Mouse (Mus musculus) limb, embryonic 15.5 days (tissue): ENCODE results near the gene Cbx1. TPM values are rescaled to one million over a fixed set of nuclear protein-coding genes. Genes with fewer than 3 reads are reported as not detected.
"Not testable (repeated sequence)": the region's sequence is repeated elsewhere in the genome, so short reads cannot be mapped to it uniquely, and the experiment has no call there.

Source experiments
- ATAC-seq: fragments of 200-750 bp; cut with Nextera tagmentation; 2 replicates; pipeline ENCODE4 v1.8.0; 2017; ENCODE audit warnings: low read depth, moderate TSS enrichment; ENCODE audit not compliant: insufficient number of reproducible peaks, low FRiP score, low TSS enrichment
- H3K27ac ChIP-seq: fragments of 300-500 bp; sonication (generic); 2 replicates; pipeline ENCODE4 v1.5.1; 2015; ENCODE audit warnings: moderate library complexity, mild to moderate bottlenecking, inconsistent platforms
- H3K27me3 ChIP-seq: fragments of 300-500 bp; sonication (generic); 2 replicates; pipeline ENCODE4 v1.6.1; 2015; ENCODE audit warnings: inconsistent platforms
- H3K36me3 ChIP-seq: fragments of 300-500 bp; sonication (generic); 2 replicates; pipeline ENCODE4 v1.6.1; 2015; ENCODE audit warnings: inconsistent platforms
- H3K4me1 ChIP-seq: fragments of 300-500 bp; sonication (generic); 2 replicates; pipeline ENCODE4 v1.6.1; 2015; ENCODE audit warnings: inconsistent platforms
- H3K4me2 ChIP-seq: fragments of 300-500 bp; sonication (generic); 2 replicates; pipeline ENCODE4 v1.6.1; 2015; ENCODE audit warnings: mild to moderate bottlenecking, inconsistent platforms
- H3K4me3 ChIP-seq: fragments of 300-500 bp; sonication (generic); 2 replicates; pipeline ENCODE4 v1.5.1; 2015; ENCODE audit warnings: mild to moderate bottlenecking, inconsistent platforms
- H3K9ac ChIP-seq: fragments of 300-500 bp; sonication (generic); 2 replicates; pipeline ENCODE4 v1.6.1; 2015; ENCODE audit warnings: inconsistent platforms
- H3K9me3 ChIP-seq: fragments of 300-500 bp; sonication (generic); 2 replicates; pipeline ENCODE4 v1.6.1; 2016; ENCODE audit warnings: inconsistent platforms
- WGBS: fragments of 180-500 bp; shearing (Covaris S2); methylation state at CpG from one replicate; pipeline ENCODE4 v1.1.7; 2015; 5-methylcytosine and 5-hydroxymethylcytosine counted together
- polyA plus RNA-seq: library from polyadenylated mRNA; unstranded; fragments of >200 nt; fragmentation: Nextera tagmentation; extraction: Ambion mirVana; gene quantifications from 2 replicates; pipeline ENCODE4 v1.2.1, GENCODE M21; 2015

Cbx1 gene
- polyA plus RNA-seq, 1 experiment from 2014 or later = 101 TPM

DNA sequence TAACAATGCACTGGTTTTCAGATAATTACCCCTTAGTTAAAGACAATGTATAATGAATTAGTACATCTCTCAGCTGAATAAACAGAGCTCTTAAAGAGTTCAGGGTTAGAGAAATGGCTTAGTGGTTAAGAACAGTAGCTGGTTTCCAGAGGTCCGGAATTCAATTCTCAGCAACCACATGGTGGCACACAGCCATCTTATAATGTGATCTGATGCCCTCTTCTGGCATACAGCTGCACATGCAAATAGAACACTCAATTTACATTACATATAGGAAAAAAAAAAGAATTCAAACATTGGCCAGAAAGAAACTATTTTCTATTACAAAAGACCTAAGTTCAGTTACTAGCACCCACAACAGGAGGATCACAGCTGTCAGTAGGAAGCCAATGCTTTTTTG is 7.7 kb downstream of the Cbx1 start:
- Histone ChIP-seq H3K27me3 (no peaks in the 10 kb centered on the region), H3K4me2 (no peak overlapping the region), H3K4me1 (0 out of 2 replicates have a peak, but pooled peaks cover 3% of the 10 kb centered on the region), H3K4me3 (no peak overlapping the region), H3K9me3 (no peaks in the 10 kb centered on the region), H3K9ac (no peak overlapping the region), H3K27ac (no peak overlapping the region), H3K36me3 (peaks cover 34% of the 10 kb centered on the region; the same call in 1 of the 2 replicates)
- ATAC-seq = no peak
- 48% methylated on average over 1 of the region's 1 CpGs for WGBS

DNA sequence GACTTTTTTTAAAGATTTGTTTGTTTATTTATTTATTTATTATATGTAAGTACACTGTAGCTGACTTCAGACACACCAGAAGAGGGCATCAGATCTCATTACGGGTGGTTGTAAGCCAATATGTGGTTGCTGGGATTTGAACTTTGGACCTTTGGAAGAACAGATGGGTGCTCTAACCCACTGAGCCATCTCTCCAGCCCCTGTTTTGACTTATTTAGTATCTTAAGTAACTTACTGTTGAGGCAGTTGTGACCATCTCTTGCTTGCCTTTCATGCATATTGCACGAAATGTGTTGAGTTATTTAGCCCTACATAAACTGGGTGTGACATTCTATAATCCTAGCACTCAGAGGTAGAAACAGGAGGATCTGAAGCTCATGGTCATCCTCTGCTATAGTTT is 10.6 kb downstream of the Cbx1 start:
- H3K4me1 ChIP-seq = no peaks in the 10 kb centered on the region
- H3K9me3 ChIP-seq = no peaks in the 10 kb centered on the region
- no peak for ATAC-seq
- no peak overlapping the region for H3K27ac ChIP-seq
- H3K36me3 ChIP-seq = peaks cover 60% of the 10 kb centered on the region
- no peak overlapping the region for H3K4me3 ChIP-seq
- no peak overlapping the region for H3K9ac ChIP-seq
- WGBS = 79% methylated on average over 2 of the region's 2 CpGs
- no peak overlapping the region for H3K4me2 ChIP-seq
- H3K27me3 ChIP-seq = no peaks in the 10 kb centered on the region

DNA sequence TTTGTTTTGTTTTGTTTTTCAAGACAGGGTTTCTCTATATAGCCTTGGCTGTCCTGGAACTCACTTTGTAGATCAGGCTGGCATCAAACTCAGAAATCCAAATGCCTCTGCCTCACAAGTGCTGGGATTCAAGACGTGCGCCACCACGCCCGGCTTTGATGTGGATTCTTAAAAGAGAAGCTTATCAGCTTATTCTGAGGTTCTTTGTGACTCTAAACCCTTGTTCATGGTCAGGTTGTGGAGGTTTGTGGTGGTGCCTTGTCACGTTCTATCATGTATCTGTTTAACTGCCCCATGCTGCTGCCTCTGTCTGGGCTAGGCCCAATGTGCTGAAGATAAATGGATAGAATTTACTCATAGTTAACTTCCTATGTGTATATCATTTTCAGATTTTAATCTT is 16.7 kb downstream of the Cbx1 start:
- Histone ChIP-seq H3K27ac (no peak overlapping the region), H3K4me1 (no peaks in the 10 kb centered on the region), H3K27me3 (no peaks in the 10 kb centered on the region), H3K9ac (no peak overlapping the region), H3K4me2 (no peak overlapping the region), H3K36me3 (peaks cover 86% of the 10 kb centered on the region), H3K4me3 (no peak overlapping the region), H3K9me3 (no peaks in the 10 kb centered on the region)
- ATAC-seq = no peak
- 95% methylated on average over 5 of the region's 5 CpGs for WGBS

DNA sequence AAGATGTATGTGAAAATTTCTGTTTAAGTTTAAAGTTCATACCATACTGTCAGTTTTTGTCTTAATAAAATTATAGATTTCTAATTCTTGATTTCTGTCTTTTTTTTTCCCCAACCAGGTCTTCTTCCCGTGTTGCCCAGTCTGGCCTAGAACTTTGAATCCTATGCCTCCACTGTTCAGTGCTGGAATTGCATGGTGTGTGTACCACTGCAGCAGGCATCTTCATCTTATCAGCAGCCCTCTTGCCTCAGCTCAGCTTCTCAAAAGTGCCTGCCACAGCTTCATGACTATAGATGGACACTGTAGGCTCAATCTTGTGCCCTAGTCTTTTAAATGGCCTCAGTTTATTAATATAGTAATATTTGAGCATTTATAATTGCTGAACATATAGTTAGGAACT is 19.1 kb downstream of the Cbx1 start:
- Histone ChIP-seq H3K4me1 (no peaks in the 10 kb centered on the region), H3K36me3 (peaks cover 87% of the 10 kb centered on the region), H3K4me3 (no peak overlapping the region), H3K27ac (no peak overlapping the region), H3K9ac (no peak overlapping the region), H3K27me3 (no peaks in the 10 kb centered on the region), H3K9me3 (no peaks in the 10 kb centered on the region), H3K4me2 (no peak overlapping the region)
- no peak for ATAC-seq
- WGBS = 61% methylated on average over 1 of the region's 1 CpGs

DNA sequence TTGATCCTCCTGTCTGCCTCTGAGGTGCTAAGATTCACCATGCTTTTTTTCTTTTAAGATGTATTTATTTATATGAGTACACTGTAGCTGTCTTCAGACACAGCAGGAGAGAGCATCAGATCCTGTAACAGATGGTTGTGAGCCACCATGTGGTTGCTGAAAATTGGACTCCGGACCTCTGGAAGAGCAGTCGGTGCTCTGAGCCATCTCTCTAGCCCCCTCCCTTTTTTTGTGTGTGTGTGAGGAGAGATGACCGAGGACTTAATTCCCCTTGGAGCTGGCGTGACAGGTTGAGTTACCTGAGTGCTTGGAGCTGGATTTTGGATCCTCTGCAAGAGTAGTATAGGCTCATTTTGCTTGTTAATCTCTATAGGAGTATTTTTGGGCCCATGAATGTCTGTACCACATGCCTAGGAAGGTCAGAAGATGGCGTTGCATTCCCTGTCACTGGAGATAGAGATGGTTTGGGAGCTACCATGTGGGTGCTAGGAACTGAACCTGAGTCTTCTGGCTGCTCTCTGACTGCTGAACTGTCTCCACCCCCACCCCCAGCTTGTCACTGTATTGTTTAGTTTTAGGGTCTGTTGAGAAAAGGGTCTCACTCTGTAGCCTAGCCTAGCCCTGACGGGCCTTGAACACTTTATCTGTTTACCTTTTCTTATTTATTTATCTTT is 20.8 kb downstream of the Cbx1 start:
- Histone ChIP-seq H3K4me3 (no peak overlapping the region), H3K27ac (no peak overlapping the region), H3K4me1 (no peaks in the 10 kb centered on the region), H3K36me3 (peaks cover 80% of the 10 kb centered on the region), H3K9ac (no peak overlapping the region), H3K9me3 (no peaks in the 10 kb centered on the region), H3K4me2 (no peak overlapping the region), H3K27me3 (no peaks in the 10 kb centered on the region)
- WGBS = 90% methylated on average over 6 of the region's 6 CpGs
- ATAC-seq = no peak

DNA sequence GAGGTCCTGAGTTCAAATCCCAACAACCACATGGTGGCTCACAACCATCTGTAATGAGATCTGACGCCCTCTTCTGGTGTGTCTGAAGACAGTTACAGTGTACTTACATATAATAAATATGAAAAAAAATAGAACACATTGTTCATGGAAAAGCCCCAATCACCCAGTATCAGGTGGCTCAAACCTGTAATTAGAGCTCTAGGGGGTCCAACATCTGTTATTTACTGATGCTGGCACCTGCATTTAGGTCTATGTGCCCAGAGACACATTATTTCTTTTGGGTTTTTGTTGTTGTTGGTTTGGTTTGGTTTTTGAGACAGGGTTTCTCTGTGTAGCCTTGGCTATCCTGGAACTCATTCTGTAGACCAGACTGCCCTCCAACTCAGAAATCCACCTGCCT is 22.3 kb downstream of the Cbx1 start:
- H3K4me1 ChIP-seq, H3K4me2 ChIP-seq, H3K9me3 ChIP-seq, H3K4me3 ChIP-seq, H3K9ac ChIP-seq, H3K27ac ChIP-seq, H3K27me3 ChIP-seq, ATAC-seq: not testable (repeated sequence)
- peaks cover 76% of the 10 kb centered on the region for H3K36me3 ChIP-seq
- 86% methylated on average over 1 of the region's 1 CpGs for WGBS

DNA sequence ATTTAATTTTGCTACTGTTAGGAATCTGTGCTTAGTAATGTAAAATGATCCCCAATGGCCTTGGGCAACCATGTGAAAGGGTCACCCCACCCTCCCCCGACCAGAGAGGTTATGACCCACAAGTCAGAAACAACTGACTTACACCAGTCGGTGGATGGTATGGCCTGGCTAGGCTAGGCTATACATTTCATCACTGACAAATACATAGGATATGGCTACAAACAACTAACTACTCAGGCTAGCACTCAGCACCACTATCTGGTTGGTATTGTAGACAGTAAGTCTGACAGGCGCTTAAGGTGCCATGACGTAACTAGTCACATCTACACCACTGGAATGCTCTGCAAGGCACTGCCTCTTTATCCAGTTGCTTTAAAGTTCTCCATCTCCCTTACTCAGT is 24.5 kb downstream of the Cbx1 start:
- Histone ChIP-seq H3K9ac (no peak overlapping the region), H3K9me3 (no peaks in the 10 kb centered on the region), H3K27ac (no peak overlapping the region), H3K4me1 (0 out of 2 replicates have a peak, but pooled peaks cover 2% of the 10 kb centered on the region), H3K4me2 (no peak overlapping the region), H3K4me3 (no peak overlapping the region), H3K36me3 (peaks cover 86% of the 10 kb centered on the region), H3K27me3 (no peaks in the 10 kb centered on the region)
- WGBS = 72% methylated on average over 4 of the region's 4 CpGs
- no peak for ATAC-seq

DNA sequence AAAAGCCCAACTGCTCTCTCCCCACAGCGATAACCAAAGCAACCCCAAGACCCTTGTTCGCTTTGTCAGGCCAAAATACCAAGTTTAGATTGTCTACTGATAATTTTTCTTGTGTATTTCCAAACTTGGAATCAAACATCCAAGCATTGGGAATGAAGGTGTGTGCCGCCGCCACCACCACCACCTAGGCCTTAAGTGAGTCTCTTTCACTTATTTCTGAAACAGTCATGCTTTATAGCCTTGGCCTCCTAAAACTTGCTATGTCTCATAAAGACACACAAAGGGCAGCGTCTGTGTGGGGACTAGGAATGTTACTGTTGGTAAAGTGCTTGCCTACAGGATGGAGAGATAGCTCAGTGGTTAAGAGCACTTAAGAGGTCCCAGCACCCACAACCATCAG is 25.0 kb downstream of the Cbx1 start:
- no peaks in the 10 kb centered on the region for H3K9me3 ChIP-seq
- H3K27ac ChIP-seq = no peak overlapping the region
- 87% methylated on average over 5 of the region's 5 CpGs for WGBS
- H3K4me3 ChIP-seq = no peak overlapping the region
- no peak for ATAC-seq
- H3K36me3 ChIP-seq = peaks cover 86% of the 10 kb centered on the region
- no peaks in the 10 kb centered on the region for H3K27me3 ChIP-seq
- no peak overlapping the region for H3K9ac ChIP-seq
- H3K4me2 ChIP-seq = no peak overlapping the region
- 0 out of 2 replicates have a peak, but pooled peaks cover 2% of the 10 kb centered on the region for H3K4me1 ChIP-seq

DNA sequence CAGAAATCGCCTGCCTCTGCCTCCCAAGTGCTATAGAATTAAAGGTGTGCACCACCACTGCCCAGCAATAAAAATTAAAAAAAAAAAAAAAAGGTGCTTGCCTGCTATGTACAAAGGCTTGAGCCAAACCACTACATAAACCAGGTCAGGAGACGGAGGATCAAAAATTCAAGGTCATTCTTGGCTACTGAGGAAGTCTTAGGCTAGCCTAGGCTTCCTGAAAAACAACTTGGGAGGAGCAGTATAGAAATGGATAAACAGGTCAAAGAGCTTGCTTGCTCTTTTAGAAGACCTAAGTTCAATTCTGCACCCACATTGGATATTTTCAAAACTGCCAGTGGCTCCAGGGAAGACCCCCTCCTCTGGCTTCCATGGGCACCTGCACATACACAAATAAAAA is 25.5 kb downstream of the Cbx1 start:
- no peak overlapping the region for H3K27ac ChIP-seq
- no peak overlapping the region for H3K9ac ChIP-seq
- 0 out of 2 replicates have a peak, but pooled peaks cover 2% of the 10 kb centered on the region for H3K4me1 ChIP-seq
- no peaks in the 10 kb centered on the region for H3K9me3 ChIP-seq
- no peak for ATAC-seq
- no peak overlapping the region for H3K4me3 ChIP-seq
- no peak overlapping the region for H3K4me2 ChIP-seq
- peaks cover 86% of the 10 kb centered on the region for H3K36me3 ChIP-seq
- WGBS = 76% methylated on average over 2 of the region's 2 CpGs
- H3K27me3 ChIP-seq = no peaks in the 10 kb centered on the region

DNA sequence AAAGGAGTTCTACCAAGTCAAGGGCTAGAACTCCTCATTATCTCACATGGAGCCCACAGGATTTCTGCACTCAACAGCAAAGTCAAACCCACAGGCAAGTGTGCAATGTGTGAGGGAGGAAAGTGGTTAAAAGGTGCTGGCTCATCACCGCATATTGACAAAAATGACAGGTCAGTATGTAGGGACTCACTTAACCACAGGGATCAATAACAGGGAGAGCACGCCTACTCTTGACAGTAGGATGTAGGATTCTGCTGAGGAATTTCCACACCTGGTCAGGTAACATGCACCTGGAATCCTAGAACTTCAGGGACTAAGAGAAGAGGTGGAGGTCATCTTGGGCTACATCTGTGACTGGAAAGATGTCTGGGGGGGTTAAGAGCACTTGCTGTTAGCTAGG is 27.0 kb downstream of the Cbx1 start:
- ATAC-seq = no peak
- no peak overlapping the region for H3K4me3 ChIP-seq
- H3K9me3 ChIP-seq = no peaks in the 10 kb centered on the region
- H3K9ac ChIP-seq = no peak overlapping the region
- H3K27me3 ChIP-seq = no peaks in the 10 kb centered on the region
- H3K4me2 ChIP-seq = no peak overlapping the region
- H3K27ac ChIP-seq = no peak overlapping the region
- WGBS = 100% methylated on average over 2 of the region's 2 CpGs
- 0 out of 2 replicates have a peak, but pooled peaks cover 2% of the 10 kb centered on the region for H3K4me1 ChIP-seq
- H3K36me3 ChIP-seq = peaks cover 87% of the 10 kb centered on the region

DNA sequence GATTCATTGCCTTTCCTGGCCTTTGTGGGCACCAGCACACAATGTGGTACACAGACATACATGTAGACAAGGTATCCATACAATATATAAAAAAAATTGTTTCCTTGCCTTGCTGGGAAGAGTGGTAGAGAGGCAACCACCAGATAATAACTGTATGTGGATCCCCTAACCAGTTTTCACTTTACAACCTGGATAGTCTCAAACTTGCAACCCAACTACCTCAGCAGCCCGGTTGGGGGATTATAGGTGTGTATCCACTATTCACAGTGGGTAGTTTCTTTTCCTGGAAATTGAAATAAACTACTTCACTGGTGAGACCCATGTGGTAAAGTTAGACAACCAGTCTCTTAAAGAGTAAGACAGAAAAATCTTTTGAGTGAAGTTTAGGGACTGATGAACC is 27.6 kb downstream of the Cbx1 start:
- no peaks in the 10 kb centered on the region for H3K27me3 ChIP-seq
- 91% methylated on average over 1 of the region's 1 CpGs for WGBS
- ATAC-seq = no peak

DNA sequence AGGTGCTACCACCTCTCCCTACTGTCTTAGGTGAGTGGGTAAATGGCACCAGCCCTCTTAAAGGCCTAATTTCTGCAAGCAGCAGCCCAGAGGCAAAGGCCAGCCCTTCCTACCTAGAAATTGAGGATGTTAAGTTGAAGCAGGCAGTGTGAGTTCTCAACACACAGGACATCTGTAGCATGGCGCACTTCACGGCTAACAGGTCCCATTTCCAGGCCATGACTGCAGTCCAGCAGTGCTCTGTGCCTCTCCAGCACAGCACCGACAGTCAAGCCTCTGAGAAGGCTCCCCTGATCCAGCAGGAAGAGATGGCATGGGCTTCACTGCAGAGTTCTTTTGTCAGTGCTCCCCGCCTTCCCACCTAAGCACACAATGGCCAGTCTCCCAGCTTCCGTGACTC is 28.1 kb downstream of the Cbx1 start:
- H3K27me3 ChIP-seq = no peaks in the 10 kb centered on the region
- no peaks in the 10 kb centered on the region for H3K9me3 ChIP-seq
- H3K4me1 ChIP-seq = 0 out of 2 replicates have a peak, but pooled peaks cover 2% of the 10 kb centered on the region
- ATAC-seq = no peak
- H3K9ac ChIP-seq = no peak overlapping the region
- H3K4me3 ChIP-seq = no peak overlapping the region
- H3K36me3 ChIP-seq = peaks cover 87% of the 10 kb centered on the region
- H3K4me2 ChIP-seq = no peak overlapping the region
- 88% methylated on average over 5 of the region's 5 CpGs for WGBS
- H3K27ac ChIP-seq = no peak overlapping the region

More for the DNA sequence above, 27.6 kb downstream of the Cbx1 start:
- no peak overlapping the region for H3K4me2 ChIP-seq
- no peak overlapping the region for H3K27ac ChIP-seq
- H3K4me3 ChIP-seq = no peak overlapping the region
- H3K9me3 ChIP-seq = no peaks in the 10 kb centered on the region
- H3K9ac ChIP-seq = no peak overlapping the region
- H3K36me3 ChIP-seq = peaks cover 87% of the 10 kb centered on the region
- H3K4me1 ChIP-seq = 0 out of 2 replicates have a peak, but pooled peaks cover 2% of the 10 kb centered on the region
